Mouse (Mus musculus) liver, embryonic 14.5 days (tissue): ENCODE data around the gene Ssbp2. TPM values are rescaled to one million over a fixed set of nuclear protein-coding genes. Genes with fewer than 3 reads are reported as not detected.

Source experiments
- ATAC-seq: fragments of 200-750 bp; cut with Nextera tagmentation; 2 replicates; pipeline ENCODE4 v1.8.0; 2017; ENCODE audit warnings: moderate number of reproducible peaks, mild to moderate bottlenecking, moderate library complexity; ENCODE audit not compliant: insufficient read depth
- DNase-seq, 3 experiments: peaks; one replicate each; pipeline ENCODE4 v3.0.0-alpha.2; 2012 to 2013; ENCODE audit warnings: low read depth in 3 of 3, low spot score in 3 of 3
- H3K27ac ChIP-seq: fragments of 300-500 bp; sonication (generic); 2 replicates; pipeline ENCODE4 v1.5.1; 2014; ENCODE audit warnings: moderate library complexity, mild to moderate bottlenecking, control low read depth, inconsistent platforms
- H3K27me3 ChIP-seq: fragments of 300-500 bp; sonication (generic); 2 replicates; pipeline ENCODE4 v1.6.1; 2014; ENCODE audit warnings: mild to moderate bottlenecking, low read length, moderate library complexity; ENCODE audit not compliant: control insufficient read depth, insufficient read depth
- H3K36me3 ChIP-seq: fragments of 300-500 bp; sonication (generic); replicated peaks from 2 replicates; pipeline ENCODE4 v1.6.1; 2014; ENCODE audit warnings: low read depth; ENCODE audit not compliant: control insufficient read depth, insufficient read depth
- H3K4me1 ChIP-seq, 2 experiments: fragments of 200-500 bp in 1 of 2; fragments of 300-500 bp in 1 of 2; sonication (generic) in 1 of 2; replicated peaks; 2 replicates each; pipeline ENCODE4 v1.6.1; 2012 to 2014; ENCODE audit warnings: antibody characterized with exemption in 1 of 2, inconsistent platforms in 1 of 2, low read length in 1 of 2; ENCODE audit not compliant: control insufficient read depth in 2 of 2, insufficient read depth in 2 of 2
- H3K4me2 ChIP-seq: fragments of 300-500 bp; sonication (generic); 2 replicates; pipeline ENCODE4 v1.6.1; 2014; ENCODE audit warnings: low read depth, mild to moderate bottlenecking, control low read depth, moderate library complexity
- H3K4me3 ChIP-seq, 2 experiments: fragments of 200-500 bp in 1 of 2; fragments of 300-500 bp in 1 of 2; sonication (generic) in 1 of 2; 2 replicates each; pipeline ENCODE4 v1.5.1; 2012 to 2014; ENCODE audit warnings: low read depth in 2 of 2, low read length in 2 of 2, mild to moderate bottlenecking in 2 of 2, control low read depth in 1 of 2, inconsistent platforms in 1 of 2, moderate library complexity in 1 of 2; ENCODE audit not compliant: insufficient read depth in 1 of 2
- H3K9ac ChIP-seq: fragments of 300-500 bp; sonication (generic); replicated peaks from 2 replicates; pipeline ENCODE4 v1.6.1; 2014; ENCODE audit warnings: mild to moderate bottlenecking, control low read depth, moderate library complexity
- H3K9me3 ChIP-seq: fragments of 300-500 bp; sonication (generic); 2 replicates; pipeline ENCODE4 v1.6.1; 2016; ENCODE audit warnings: low read length, mixed read lengths; ENCODE audit not compliant: control insufficient read depth
- CTCF ChIP-seq: IDR thresholded peaks from 2 replicates; pipeline ENCODE4 v1.5.1; 2016; ENCODE audit warnings: antibody characterized with exemption, low read depth, control low read depth
- EP300 ChIP-seq: IDR thresholded peaks from 2 replicates; pipeline ENCODE4 v1.6.1; 2016; ENCODE audit warnings: antibody characterized with exemption, low read depth
- WGBS: fragments of 180-500 bp; shearing (Covaris S2); extraction: QIAGEN DNeasy Blood & Tissue Kit; methylation state at CpG from one replicate; pipeline ENCODE4 v1.1.7; 2014; ENCODE audit not compliant: insufficient replicate concordance; 5-methylcytosine and 5-hydroxymethylcytosine counted together
- polyA plus RNA-seq, 2 experiments: library from polyadenylated mRNA; depleted of rRNA in 1 of 2; stranded (reverse) in 1 of 2; unstranded in 1 of 2; fragments of >200 nt; fragmentation: Nextera tagmentation in 1 of 2; extraction: Ambion mirVana in 1 of 2; gene quantifications; 2 replicates each; pipeline versions ENCODE4 v1.2.1 to v1.2.3; 2012 to 2014

Gene Ssbp2
- polyA plus RNA-seq, 2 experiments, result 23.7 to 43.0 TPM

DNA sequence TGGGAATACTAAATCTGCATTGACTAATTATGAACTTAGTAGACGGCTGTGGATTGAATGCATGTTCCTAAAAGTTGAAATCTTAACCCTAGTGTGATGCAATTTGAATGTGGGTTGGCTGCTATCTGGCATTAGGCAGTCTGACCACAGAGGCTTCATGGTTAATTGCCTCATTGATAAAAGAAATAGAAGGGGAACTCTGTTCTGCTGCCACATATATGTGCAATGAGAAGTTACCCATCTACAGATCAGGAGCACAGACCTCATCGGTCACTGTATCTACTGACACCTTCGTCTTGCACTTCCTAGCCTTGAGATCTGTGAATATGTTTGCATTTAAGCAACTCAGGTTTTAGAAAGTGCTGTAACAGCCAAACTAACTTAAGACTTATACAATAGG, 151.8 kb downstream of the Ssbp2 start:
- Histone ChIP-seq H3K27me3 (no peaks in the 10 kb centered on the region), H3K9ac (no peak overlapping the region), H3K9me3 (no peaks in the 10 kb centered on the region), H3K4me1 (no peaks in the 10 kb centered on the region; a peak in 1 of 4 replicates), H3K4me3 (no peak overlapping the region), H3K4me2 (no peak overlapping the region), H3K27ac (no peak overlapping the region), H3K36me3 (no peaks in the 10 kb centered on the region)
- TF ChIP-seq CTCF (no peak), EP300 (no peak)
- WGBS, result 42% methylated on average over 3 of the region's 3 CpGs
- no peak for ATAC-seq
- DNase-seq, result no peak

DNA sequence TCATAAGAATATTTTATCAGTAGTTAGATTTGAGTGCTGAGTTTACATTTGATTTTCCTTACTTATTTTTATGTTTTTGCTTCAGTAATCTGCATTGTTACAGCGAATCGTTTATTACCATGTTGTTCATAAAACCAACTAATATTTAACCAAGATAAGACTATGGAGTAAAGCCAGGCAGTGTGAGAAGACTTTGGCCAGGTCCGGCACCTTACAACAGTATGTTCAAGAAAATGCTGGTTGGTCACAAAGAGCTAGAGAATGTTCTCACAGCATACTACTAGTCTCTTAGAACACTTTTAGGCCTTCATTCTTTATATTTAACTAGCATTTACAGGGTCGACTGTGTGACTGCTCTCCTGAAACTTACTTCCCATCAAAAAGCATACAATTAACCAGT, 152.5 kb downstream of the Ssbp2 start:
- TF ChIP-seq EP300, result no peak
- TF ChIP-seq CTCF, result no peak
- H3K4me2 ChIP-seq, result no peak overlapping the region
- no peaks in the 10 kb centered on the region for H3K9me3 ChIP-seq
- WGBS, result 79% methylated on average over 4 of the region's 4 CpGs
- no peaks in the 10 kb centered on the region for H3K36me3 ChIP-seq
- no peaks in the 10 kb centered on the region for H3K27me3 ChIP-seq
- no peak overlapping the region for H3K27ac ChIP-seq
- H3K4me3 ChIP-seq, result no peak overlapping the region
- no peaks in the 10 kb centered on the region; a peak in 1 of 4 replicates for H3K4me1 ChIP-seq
- H3K9ac ChIP-seq, result no peak overlapping the region
- no peak for DNase-seq
- no peak for ATAC-seq

DNA sequence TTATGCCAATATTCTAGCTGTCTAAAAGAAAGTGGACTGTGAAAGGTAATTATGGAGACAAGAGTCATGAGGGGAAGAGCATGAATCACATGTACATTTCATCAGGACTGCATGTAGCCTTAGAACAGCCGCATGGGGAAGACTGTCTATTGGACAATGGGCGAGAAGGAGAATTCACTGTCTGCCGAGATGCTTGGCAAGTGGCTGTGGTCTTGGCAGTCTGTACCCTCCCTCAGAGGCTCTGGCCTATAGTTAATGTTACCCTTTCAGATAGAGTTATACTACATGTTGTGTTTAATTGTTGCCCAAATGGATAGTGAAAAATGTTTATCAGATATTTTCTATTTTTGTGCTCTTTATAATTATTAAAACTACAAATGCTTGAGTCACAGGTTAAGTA, 156.0 kb downstream of the Ssbp2 start:
- no peak overlapping the region for H3K4me2 ChIP-seq
- H3K4me1 ChIP-seq, result 0 out of 4 replicates have a peak, but pooled peaks cover 0 to 4% of the 10 kb centered on the region in 2 experiments
- no peaks in the 10 kb centered on the region for H3K9me3 ChIP-seq
- no peak overlapping the region for H3K9ac ChIP-seq
- 89% methylated on average over 3 of the region's 3 CpGs for WGBS
- TF ChIP-seq CTCF (no peak), EP300 (no peak)
- H3K36me3 ChIP-seq, result no peaks in the 10 kb centered on the region
- H3K27me3 ChIP-seq, result no peaks in the 10 kb centered on the region
- H3K27ac ChIP-seq, result no peak overlapping the region
- DNase-seq (no peak), ATAC-seq (no peak)
- H3K4me3 ChIP-seq, result no peak overlapping the region

DNA sequence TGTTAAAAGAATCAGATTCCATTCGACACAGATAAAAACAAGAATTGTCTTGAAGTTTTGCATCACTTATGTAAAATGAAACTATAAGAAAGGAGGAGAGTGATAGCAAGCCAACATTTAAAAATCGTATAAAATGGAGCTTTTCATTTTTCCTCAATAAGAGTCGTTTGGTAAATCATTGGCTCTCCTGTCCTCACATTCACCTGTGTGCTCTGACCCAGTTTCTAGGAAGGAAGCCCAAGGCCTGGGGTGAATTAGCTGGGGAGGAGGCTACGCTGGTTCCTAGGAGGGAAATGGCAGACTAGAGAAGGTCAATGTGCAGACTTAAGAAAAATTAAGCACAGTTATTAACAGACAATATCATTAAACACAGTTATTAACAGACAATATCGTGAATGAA, 156.8 kb downstream of the Ssbp2 start:
- no peak overlapping the region for H3K4me2 ChIP-seq
- no peak for DNase-seq

DNA sequence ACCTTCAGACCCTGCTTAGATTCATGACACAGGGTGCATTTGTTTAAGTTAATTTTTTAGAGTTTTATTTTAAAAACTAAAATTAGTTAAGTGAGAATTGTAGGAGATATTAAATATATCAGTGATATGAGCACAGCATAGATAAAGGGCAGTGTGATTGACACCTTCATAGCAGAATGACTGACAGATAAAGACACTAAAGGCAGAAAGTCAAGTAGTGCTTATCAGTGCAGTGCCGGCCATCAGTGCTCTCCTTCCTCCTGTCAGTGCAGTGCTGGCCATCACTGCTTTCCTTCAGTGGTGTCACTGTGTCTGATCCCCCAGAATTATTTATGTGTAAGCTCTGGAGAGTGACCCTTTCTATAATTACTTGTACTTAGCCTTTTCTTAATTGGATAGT, 159.3 kb downstream of the Ssbp2 start:
- 0 out of 4 replicates have a peak, but pooled peaks cover 0 to 4% of the 10 kb centered on the region in 2 experiments for H3K4me1 ChIP-seq
- DNase-seq, result no peak
- H3K36me3 ChIP-seq, result no peaks in the 10 kb centered on the region
- no peaks in the 10 kb centered on the region for H3K27me3 ChIP-seq
- 5% methylated on average over 1 of the region's 1 CpGs for WGBS
- no peak overlapping the region for H3K9ac ChIP-seq
- no peak overlapping the region for H3K4me2 ChIP-seq
- no peak overlapping the region for H3K27ac ChIP-seq
- H3K9me3 ChIP-seq, result no peaks in the 10 kb centered on the region
- TF ChIP-seq EP300, result no peak
- no peak for TF ChIP-seq CTCF
- peak; percentile 47; the same call in 1 of the 2 replicates for ATAC-seq
- H3K4me3 ChIP-seq, result no peak overlapping the region

More for the DNA sequence above, 156.8 kb downstream of the Ssbp2 start:
- no peak for ATAC-seq
- Histone ChIP-seq H3K4me1 (0 out of 4 replicates have a peak, but pooled peaks cover 0 to 4% of the 10 kb centered on the region in 2 experiments), H3K27me3 (no peaks in the 10 kb centered on the region), H3K4me3 (no peak overlapping the region), H3K9me3 (no peaks in the 10 kb centered on the region), H3K9ac (no peak overlapping the region), H3K27ac (no peak overlapping the region), H3K36me3 (no peaks in the 10 kb centered on the region)
- no peak for TF ChIP-seq EP300
- no peak for TF ChIP-seq CTCF
- 77% methylated on average over 5 of the region's 5 CpGs for WGBS
